Mouse (Mus musculus) forebrain, embryonic 12.5 days (tissue): ENCODE measurements around the gene Golga2. TPM values are rescaled to one million over a fixed set of nuclear protein-coding genes. Genes with fewer than 3 reads are reported as not detected.

Source experiments
- ATAC-seq: fragments of 200-750 bp; cut with Nextera tagmentation; 2 replicates; pipeline ENCODE4 v1.8.0; 2017; ENCODE audit warnings: moderate TSS enrichment; ENCODE audit not compliant: low FRiP score
- H3K27ac ChIP-seq: fragments of 300-500 bp; sonication (generic); 2 replicates; pipeline ENCODE4 v1.5.1; 2016; ENCODE audit warnings: mild to moderate bottlenecking
- H3K27me3 ChIP-seq: fragments of 300-500 bp; sonication (generic); 2 replicates; pipeline ENCODE4 v1.6.1; 2016; ENCODE audit warnings: mild to moderate bottlenecking
- H3K36me3 ChIP-seq: fragments of 300-500 bp; sonication (generic); replicated peaks from 2 replicates; pipeline ENCODE4 v1.6.1; 2016; ENCODE audit warnings: mild to moderate bottlenecking
- H3K4me1 ChIP-seq: fragments of 300-500 bp; sonication (generic); 2 replicates; pipeline ENCODE4 v1.6.1; 2016
- H3K4me2 ChIP-seq: fragments of 300-500 bp; sonication (generic); 2 replicates; pipeline ENCODE4 v1.6.1; 2016; ENCODE audit warnings: mild to moderate bottlenecking, moderate library complexity
- H3K4me3 ChIP-seq: fragments of 300-500 bp; sonication (generic); replicated peaks from 2 replicates; pipeline ENCODE4 v1.5.1; 2016; ENCODE audit warnings: mild to moderate bottlenecking
- H3K9ac ChIP-seq: fragments of 300-500 bp; sonication (generic); 2 replicates; pipeline ENCODE4 v1.6.1; 2016; ENCODE audit warnings: mild to moderate bottlenecking
- H3K9me3 ChIP-seq: fragments of 300-500 bp; sonication (generic); 2 replicates; pipeline ENCODE4 v1.6.1; 2016
- WGBS: fragments of 180-500 bp; shearing (Covaris S2); methylation state at CpG from one replicate; pipeline ENCODE4 v1.1.7; 2016; 5-methylcytosine and 5-hydroxymethylcytosine counted together
- polyA plus RNA-seq: library from polyadenylated mRNA; unstranded; fragments of >200 nt; fragmentation: Nextera tagmentation; extraction: Ambion mirVana; gene quantifications from 2 replicates; pipeline ENCODE4 v1.2.1, GENCODE M21; 2016

Gene Golga2
- polyA plus RNA-seq, 1 experiment from 2014 or later = 23.0 TPM

DNA sequence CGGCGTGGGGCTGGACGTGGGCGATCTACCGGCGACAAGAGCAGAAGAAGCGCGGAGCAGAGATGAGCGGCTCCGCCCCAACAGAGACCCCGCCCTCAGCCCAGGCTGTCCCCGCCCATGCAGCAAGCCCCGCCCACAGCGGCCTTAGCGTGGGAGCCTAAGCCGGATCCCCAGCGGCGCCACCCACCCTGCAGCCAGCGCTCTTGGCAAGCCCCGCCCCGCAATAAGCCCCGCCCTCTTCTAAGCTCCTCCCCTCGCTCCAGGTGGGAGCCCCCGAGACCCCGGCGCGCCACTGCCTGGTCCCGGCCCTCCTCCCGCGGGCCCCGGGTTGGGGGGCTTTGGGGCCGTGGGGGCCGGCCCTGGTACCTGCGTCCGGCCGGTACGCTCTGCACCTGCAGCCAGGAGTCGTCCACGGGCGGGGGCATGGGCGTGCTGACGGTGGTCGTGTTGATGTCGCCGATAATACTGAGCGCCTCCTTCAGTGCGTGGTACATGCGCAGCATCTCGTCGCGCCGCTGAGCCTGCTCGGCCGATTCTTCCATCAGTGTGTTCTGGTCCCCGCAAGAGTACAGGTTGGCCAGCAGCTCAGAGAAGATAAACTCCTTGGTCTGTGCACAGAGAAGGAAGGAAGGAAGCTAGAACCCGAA, 25.3 kb downstream of the Golga2 start:
- Histone ChIP-seq H3K4me3 (peak overlapping the region; percentile 65), H3K36me3 (peaks cover 20% of the 10 kb centered on the region), H3K27ac (no peak overlapping the region), H3K27me3 (peaks cover 50% of the 10 kb centered on the region), H3K4me1 (peaks cover 33% of the 10 kb centered on the region), H3K9me3 (no peaks in the 10 kb centered on the region), H3K4me2 (peak overlapping the region; percentile 100), H3K9ac (peak overlapping the region; percentile 77)
- 1% methylated on average over 56 of the region's 56 CpGs for WGBS
- peak; percentile 81 for ATAC-seq

DNA sequence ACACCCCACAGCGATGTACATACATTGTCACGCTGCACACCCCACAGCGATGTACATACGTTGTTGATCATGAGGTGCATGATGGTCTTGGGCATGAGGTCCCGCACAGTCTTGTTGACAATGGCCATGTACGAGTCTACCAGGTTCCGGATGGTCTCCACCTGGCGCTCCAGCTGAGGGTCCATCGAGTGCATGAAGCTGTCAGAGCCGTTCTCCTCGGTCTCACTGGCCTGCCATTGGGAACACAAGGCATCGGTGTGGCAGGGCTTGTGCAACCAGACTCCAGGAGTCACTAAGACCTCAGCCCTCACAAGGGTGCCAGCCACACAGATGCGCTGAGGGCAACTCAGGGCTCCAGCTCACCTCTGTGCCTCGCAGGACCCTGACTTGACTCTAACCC, 27.6 kb downstream of the Golga2 start:
- WGBS = 94% methylated on average over 14 of the region's 14 CpGs

DNA sequence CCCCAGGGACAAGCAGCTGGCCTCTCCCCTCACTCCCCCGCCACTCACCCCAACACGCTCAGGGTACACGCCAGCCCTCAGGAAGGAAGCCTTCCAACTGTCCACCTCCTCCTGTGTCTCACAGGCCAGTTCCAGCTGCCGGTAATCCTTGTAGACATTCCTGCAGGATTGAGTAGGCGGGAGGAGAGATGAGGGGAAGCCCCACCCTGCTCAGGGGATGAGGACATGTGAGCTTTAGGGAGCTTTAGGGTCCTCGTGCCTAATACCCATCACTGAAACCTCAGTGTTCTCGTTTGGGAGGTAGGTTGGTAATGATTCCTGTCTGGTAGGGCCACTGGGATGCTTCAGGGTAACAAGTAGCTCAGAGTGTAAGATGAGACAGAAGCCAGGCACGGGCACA, 28.6 kb downstream of the Golga2 start:
- Histone ChIP-seq H3K27me3 (peaks cover 60% of the 10 kb centered on the region), H3K4me2 (no peak overlapping the region), H3K9ac (no peak overlapping the region), H3K27ac (0 out of 2 replicates have a peak overlapping the region, but pooled peaks have one; percentile 25), H3K36me3 (no peaks in the 10 kb centered on the region), H3K4me3 (no peak overlapping the region), H3K9me3 (no peaks in the 10 kb centered on the region), H3K4me1 (peaks cover 57% of the 10 kb centered on the region)
- ATAC-seq = no peak
- 19% methylated on average over 8 of the region's 8 CpGs for WGBS

More for the DNA sequence above, 27.6 kb downstream of the Golga2 start:
- peaks cover 65% of the 10 kb centered on the region for H3K27me3 ChIP-seq
- no peak overlapping the region for H3K9ac ChIP-seq
- no peak for ATAC-seq
- peaks cover 54% of the 10 kb centered on the region for H3K4me1 ChIP-seq
- no peaks in the 10 kb centered on the region for H3K9me3 ChIP-seq
- no peak overlapping the region for H3K4me3 ChIP-seq
- H3K27ac ChIP-seq = no peak overlapping the region
- 0 out of 2 replicates have a peak, but pooled peaks cover 5% of the 10 kb centered on the region for H3K36me3 ChIP-seq
- no peak overlapping the region for H3K4me2 ChIP-seq

DNA sequence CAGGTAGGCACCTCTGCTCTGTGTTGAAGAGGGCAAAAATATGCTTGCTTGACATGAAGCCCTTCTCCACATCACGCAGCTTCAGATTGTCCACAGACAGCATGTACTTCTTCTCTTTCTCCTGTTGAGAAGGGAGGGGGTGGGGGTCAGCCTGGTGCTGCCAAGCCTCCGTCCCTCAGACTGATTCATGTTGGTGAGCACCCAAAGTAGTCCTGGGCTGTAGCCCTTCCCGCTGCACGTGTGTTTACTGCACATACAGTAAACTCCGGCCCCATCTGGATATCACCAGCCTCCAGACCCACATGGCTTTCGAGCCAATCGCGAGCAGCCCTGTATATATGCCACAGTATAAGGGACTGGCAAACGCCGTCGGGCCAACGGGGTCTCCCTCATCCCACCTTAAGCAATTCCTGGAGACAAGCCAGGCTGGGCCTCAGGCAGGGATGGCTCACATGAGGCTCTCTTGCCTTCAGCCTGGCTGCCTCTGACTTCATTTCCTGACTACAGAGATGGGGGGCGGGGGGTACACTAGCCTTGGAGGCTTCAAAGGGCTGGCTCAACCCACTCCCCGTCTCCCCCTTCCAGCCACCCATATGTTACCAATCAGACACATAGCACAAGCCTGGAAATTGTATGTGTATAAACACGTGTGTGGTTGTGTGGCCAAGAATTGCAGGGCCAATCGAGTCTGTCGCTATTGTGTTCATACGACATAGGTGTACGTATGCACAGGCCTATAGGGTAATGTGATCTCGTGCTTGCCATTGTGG, 29.9 kb downstream of the Golga2 start:
- H3K4me1 ChIP-seq = peaks cover 46% of the 10 kb centered on the region
- H3K4me2 ChIP-seq = no peak overlapping the region
- peaks cover 52% of the 10 kb centered on the region for H3K27me3 ChIP-seq
- no peak overlapping the region for H3K4me3 ChIP-seq
- 82% methylated on average over 20 of the region's 20 CpGs for WGBS
- peak overlapping the region; percentile 63 for H3K27ac ChIP-seq
- H3K9me3 ChIP-seq = no peaks in the 10 kb centered on the region
- no peak overlapping the region for H3K9ac ChIP-seq
- H3K36me3 ChIP-seq = no peaks in the 10 kb centered on the region
- no peak for ATAC-seq

DNA sequence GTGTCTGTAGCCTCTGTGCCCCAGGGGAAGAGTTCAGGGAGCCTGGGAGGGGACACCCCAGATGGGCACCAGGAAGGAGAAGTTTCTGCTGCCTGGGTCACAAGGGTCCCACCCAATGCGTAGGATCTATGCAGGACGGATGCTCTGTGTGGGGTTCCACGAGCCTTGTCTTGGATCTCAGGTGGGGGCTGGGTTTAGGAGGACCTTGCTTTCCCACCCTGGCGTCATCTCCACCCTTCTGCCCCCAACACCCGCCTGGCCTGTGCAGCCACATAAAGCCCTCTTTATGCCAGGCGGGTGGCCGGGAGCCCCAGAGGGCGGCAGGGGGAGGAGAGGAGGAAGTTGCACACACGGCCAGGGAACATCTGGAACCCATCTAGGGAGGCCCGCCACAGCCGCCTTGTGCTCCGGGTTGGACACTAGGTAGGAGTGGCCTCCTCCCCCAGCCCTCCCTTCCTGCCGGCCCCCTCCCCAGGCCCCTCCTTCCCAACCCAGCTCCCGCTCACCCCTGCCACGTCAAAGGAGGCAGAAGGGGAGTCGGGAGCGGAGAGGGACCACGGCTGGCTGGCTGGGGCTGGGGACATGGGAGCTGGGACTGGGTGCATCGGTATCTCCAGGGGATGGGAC, 30.7 kb downstream of the Golga2 start:
- Histone ChIP-seq H3K4me1 (peaks cover 47% of the 10 kb centered on the region), H3K36me3 (no peaks in the 10 kb centered on the region), H3K9me3 (no peaks in the 10 kb centered on the region), H3K4me2 (peak overlapping the region; percentile 47), H3K4me3 (peak overlapping the region; percentile 29), H3K9ac (peak overlapping the region; percentile 45; the same call in 1 of the 2 replicates), H3K27ac (peak overlapping the region; percentile 63; the same call in 1 of the 2 replicates), H3K27me3 (peaks cover 46% of the 10 kb centered on the region)
- ATAC-seq = peak; percentile 52
- WGBS = 10% methylated on average over 19 of the region's 19 CpGs

DNA sequence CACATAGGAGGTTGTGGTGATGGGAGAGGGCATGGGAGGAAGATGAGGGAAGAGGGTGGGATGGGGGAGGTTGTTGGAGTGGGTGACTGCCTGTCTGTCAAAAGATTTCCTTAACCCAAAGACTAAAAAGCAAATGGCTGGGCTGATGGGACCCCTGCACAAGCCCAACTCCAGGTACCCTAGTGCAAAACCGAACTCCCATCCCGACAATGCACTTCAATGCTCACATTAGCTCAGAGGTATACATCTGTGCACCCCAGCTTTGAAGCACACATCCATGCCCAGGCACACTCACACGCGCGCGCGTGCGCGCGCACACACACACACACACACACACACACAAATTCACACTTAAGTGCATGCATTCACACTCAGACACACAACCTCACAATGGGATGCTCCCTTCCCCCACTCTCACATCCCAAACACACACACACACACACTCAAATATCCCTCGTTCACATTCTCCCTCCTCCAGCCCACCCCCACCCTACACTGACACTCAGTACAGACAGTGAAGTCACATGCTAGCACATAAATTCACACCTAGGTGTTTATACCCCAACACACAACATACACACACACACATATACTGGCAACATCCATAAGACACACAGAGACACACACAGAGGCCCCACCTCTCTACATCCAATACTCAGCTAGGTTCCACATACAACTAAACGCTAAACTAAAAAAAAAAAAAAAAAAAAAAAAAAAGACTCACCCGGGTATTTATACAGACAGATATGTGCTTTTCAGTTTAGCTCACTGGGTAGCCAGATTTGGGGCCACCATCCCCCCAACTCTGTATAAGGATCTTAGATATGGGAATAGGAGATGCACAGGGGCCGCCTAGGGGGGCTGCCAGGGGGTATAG, 31.8 kb downstream of the Golga2 start:
- Histone ChIP-seq H3K4me3 (peak overlapping the region; percentile 29), H3K9me3 (no peaks in the 10 kb centered on the region), H3K27me3 (peaks cover 42% of the 10 kb centered on the region), H3K9ac (peak overlapping the region; percentile 45), H3K27ac (peak overlapping the region; percentile 53; the same call in 1 of the 2 replicates), H3K4me1 (peaks cover 52% of the 10 kb centered on the region), H3K36me3 (no peaks in the 10 kb centered on the region), H3K4me2 (peak overlapping the region; percentile 47)
- 77% methylated on average over 14 of the region's 14 CpGs for WGBS
- no peak for ATAC-seq

DNA sequence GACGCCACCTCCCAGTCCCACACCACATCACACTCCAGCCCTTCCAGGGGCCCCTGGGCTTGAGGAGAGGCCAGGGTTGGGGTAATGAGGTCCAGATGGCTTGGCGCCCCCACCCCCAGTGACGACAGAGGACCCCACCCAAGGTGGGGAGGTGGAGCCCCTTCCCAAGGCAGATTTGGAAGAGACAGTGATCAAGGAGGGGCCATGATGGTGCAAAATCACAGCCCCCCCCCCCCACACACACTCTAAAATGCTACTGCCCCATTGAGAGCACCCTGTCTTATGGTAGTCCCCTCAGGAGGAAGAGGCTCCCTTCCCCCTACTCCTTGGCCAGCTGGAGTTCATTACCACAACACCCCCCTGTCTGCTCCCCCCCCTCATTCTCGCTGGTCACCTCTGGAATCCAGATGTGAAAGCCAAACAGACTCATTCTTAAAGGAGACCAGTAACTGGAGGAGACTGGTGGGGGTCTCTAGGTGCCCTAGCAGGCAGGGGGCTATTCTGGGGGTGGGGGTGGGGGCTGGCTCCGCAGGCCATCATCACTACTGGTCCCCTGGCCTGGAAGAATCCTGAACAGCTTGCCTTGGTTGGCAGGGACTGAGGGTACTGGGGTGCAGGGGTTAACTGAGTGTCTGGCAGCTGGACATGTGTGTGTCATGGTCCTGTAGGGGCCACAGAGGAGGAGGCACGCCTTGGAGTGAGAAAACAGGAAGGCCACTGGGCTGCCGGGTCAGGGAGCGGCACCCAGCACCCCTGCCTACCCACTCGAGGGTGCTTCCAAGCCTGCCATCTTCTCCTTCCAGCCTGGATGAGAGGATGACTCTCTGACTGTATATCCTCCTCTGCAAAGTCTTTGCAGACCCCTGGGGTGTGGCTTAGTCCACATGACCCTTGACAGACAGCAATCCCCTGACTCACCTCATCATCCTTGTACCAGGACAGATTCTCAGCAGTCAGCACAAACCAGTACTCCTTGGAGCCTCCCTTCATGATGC, 32.7 kb downstream of the Golga2 start:
- no peak for ATAC-seq
- Histone ChIP-seq H3K9ac (no peak overlapping the region), H3K4me1 (peaks cover 52% of the 10 kb centered on the region), H3K27ac (peak overlapping the region; percentile 53; the same call in 1 of the 2 replicates), H3K9me3 (no peaks in the 10 kb centered on the region), H3K4me2 (no peak overlapping the region), H3K36me3 (no peaks in the 10 kb centered on the region), H3K4me3 (no peak overlapping the region), H3K27me3 (peaks cover 38% of the 10 kb centered on the region)
- 63% methylated on average over 9 of the region's 9 CpGs for WGBS

DNA sequence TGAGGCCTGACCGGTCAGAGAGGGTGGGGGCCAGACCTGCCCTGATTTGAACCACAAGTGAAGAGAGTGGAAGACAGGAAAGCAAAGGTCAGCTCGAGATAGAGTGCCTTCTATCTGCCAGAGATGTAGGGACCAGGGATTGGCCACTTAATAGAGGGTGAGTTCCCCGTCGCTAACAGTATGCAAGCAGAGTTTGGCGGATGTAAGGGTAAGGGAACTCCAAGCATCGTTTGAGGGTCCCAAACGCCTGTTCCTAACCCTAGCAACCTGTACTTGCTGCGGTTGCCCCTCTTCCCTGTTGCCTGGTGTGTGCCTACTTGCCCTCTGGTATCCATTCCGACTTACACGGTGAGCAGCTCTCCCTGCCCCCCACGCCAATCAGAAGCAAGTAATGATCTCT, 33.5 kb downstream of the Golga2 start:
- Histone ChIP-seq H3K27ac (no peak overlapping the region), H3K9ac (no peak overlapping the region), H3K36me3 (no peaks in the 10 kb centered on the region), H3K4me1 (peaks cover 47% of the 10 kb centered on the region), H3K4me3 (no peak overlapping the region), H3K27me3 (peaks cover 31% of the 10 kb centered on the region), H3K4me2 (no peak overlapping the region), H3K9me3 (no peaks in the 10 kb centered on the region)
- no peak for ATAC-seq
- 69% methylated on average over 11 of the region's 11 CpGs for WGBS

DNA sequence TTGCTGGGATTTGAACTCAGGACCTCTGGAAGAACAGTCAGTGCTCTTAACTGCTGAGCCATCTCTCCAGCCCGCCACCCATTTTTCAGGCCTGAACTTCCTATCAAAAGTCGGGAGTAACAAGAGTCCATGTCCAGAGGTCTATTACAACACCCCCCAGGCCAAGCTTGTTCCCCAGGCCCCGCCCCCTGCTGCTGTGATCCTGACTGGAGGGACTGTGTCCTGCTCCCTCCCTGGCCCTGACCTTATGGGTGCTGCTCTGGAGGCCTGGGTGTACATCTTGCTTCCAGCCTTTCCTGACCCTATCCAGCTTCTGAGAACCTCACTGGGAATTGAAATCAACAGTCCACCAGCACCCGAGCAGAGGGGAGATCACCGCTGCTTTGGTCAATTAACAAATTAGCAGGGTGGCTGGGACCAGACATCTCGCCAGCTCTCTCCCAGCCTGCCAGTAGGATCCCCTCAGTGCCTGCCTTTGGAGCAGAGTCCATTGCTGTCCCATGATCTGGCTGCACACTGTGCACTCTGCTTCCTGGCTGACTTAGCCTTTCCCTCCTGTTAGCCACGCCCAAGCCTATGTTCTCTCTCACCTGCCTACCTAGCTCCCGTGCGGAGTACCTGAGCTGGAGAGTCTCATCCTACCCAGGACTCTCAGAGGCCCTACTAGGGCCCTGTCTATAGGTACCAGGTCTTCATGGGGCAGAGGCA, 34.6 kb downstream of the Golga2 start:
- ATAC-seq = no peak
- H3K4me2 ChIP-seq = no peak overlapping the region

More for the DNA sequence above, 34.6 kb downstream of the Golga2 start:
- 76% methylated on average over 9 of the region's 9 CpGs for WGBS
- no peaks in the 10 kb centered on the region for H3K36me3 ChIP-seq
- H3K9me3 ChIP-seq = no peaks in the 10 kb centered on the region
- no peak overlapping the region for H3K4me3 ChIP-seq
- H3K27me3 ChIP-seq = peaks cover 22% of the 10 kb centered on the region
- H3K4me1 ChIP-seq = peaks cover 45% of the 10 kb centered on the region
- H3K27ac ChIP-seq = peak overlapping the region; percentile 88; the same call in 1 of the 2 replicates
- no peak overlapping the region for H3K9ac ChIP-seq
